Mouse (Mus musculus) liver, embryonic 12.5 days (tissue): Measurements from ENCODE around the gene Rasl10a. TPM values are rescaled to one million over a fixed set of nuclear protein-coding genes. Genes with fewer than 3 reads are reported as not detected.
"Not testable (repeated sequence)": the region's sequence is repeated elsewhere in the genome, so short reads cannot be mapped to it uniquely, and the experiment has no call there.

Experiments used
- ATAC-seq: fragments of 200-750 bp; cut with Nextera tagmentation; 2 replicates; pipeline ENCODE4 v1.8.0; 2017; ENCODE audit warnings: moderate number of reproducible peaks, mild to moderate bottlenecking, moderate library complexity
- H3K27ac ChIP-seq: fragments of 300-500 bp; sonication (generic); 2 replicates; pipeline ENCODE4 v1.5.1; 2016; ENCODE audit warnings: mild to moderate bottlenecking
- H3K27me3 ChIP-seq: fragments of 300-500 bp; sonication (generic); replicated peaks from 2 replicates; pipeline ENCODE4 v1.6.1; 2016; ENCODE audit warnings: mild to moderate bottlenecking, moderate library complexity
- H3K36me3 ChIP-seq: fragments of 300-500 bp; sonication (generic); 2 replicates; pipeline ENCODE4 v1.6.1; 2016; ENCODE audit warnings: mild to moderate bottlenecking, moderate library complexity
- H3K4me1 ChIP-seq: fragments of 300-500 bp; sonication (generic); 2 replicates; pipeline ENCODE4 v1.6.1; 2016
- H3K4me2 ChIP-seq: fragments of 300-500 bp; sonication (generic); 2 replicates; pipeline ENCODE4 v1.6.1; 2016; ENCODE audit warnings: mild to moderate bottlenecking, moderate library complexity
- H3K4me3 ChIP-seq: fragments of 300-500 bp; sonication (generic); 2 replicates; pipeline ENCODE4 v1.5.1; 2016; ENCODE audit warnings: mild to moderate bottlenecking, moderate library complexity
- H3K9ac ChIP-seq: fragments of 300-500 bp; sonication (generic); 2 replicates; pipeline ENCODE4 v1.6.1; 2016; ENCODE audit warnings: mild to moderate bottlenecking, moderate library complexity
- H3K9me3 ChIP-seq: fragments of 300-500 bp; sonication (generic); replicated peaks from 2 replicates; pipeline ENCODE4 v1.6.1; 2016; ENCODE audit warnings: mild to moderate bottlenecking, moderate library complexity
- WGBS: fragments of 180-500 bp; shearing (Covaris S2); methylation state at CpG from one replicate; pipeline ENCODE4 v1.1.7; 2016; ENCODE audit not compliant: insufficient replicate concordance; 5-methylcytosine and 5-hydroxymethylcytosine counted together
- polyA plus RNA-seq: library from polyadenylated mRNA; unstranded; fragments of >200 nt; fragmentation: Nextera tagmentation; extraction: Ambion mirVana; gene quantifications from 2 replicates; pipeline ENCODE4 v1.2.1, GENCODE M21; 2016

The Rasl10a gene
- polyA plus RNA-seq, 1 experiment from 2014 or later = 1.1 TPM

GRCm38 (mm10) chr11:5063561-5064281 lies 5.8 kb downstream of the Rasl10a start:
- Histone ChIP-seq H3K4me1 (peaks cover 65% of the 10 kb centered on the region), H3K27me3 (peaks cover 62% of the 10 kb centered on the region), H3K27ac (no peak overlapping the region), H3K9me3 (no peaks in the 10 kb centered on the region), H3K4me2 (peak overlapping the region; percentile 100), H3K36me3 (peaks cover 20% of the 10 kb centered on the region), H3K9ac (peak overlapping the region; percentile 76), H3K4me3 (peak overlapping the region; percentile 75)
- no peak for ATAC-seq
- 65% methylated on average over 31 of the region's 31 CpGs for WGBS

DNA sequence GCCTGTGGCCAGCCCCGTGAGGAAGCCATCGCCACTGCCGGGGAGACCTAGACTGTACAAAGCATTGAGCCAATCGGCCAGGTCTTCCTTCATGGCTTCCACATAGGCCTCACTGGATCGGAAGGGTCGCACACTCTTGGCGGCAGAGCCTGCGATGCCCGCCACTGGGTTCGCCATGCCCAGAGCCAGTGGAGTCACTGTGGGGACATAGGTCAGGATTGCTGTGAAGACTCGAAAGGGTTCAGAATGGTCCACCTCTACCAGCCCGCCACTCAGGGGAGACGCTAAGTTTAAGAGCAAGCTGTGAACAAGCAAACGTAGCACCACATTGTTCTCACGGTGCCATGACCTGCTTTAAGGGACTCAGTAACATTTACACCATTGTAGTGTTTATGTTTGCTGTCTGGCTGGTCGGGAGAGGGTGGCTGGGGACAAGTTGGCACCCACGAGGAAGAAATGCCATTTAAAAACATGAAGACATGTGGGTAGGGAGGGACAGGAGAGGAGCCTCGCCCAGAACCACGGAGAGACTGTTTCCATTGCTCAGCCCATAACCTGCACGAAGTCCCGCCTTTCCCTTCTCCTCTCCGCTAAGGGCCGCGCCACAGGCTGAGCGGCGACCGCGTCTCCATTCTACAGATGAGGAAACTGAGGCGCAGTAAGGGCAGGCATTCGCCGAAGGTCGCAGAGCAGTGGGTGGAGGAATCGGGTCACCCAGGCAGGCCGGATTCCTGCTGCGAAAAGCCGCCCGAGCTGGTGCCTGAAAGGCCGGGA lies 6.5 kb downstream of the Rasl10a start:
- peak overlapping the region; percentile 75 for H3K4me3 ChIP-seq
- peak overlapping the region; percentile 43; the same call in 1 of the 2 replicates for H3K27ac ChIP-seq
- peaks cover 54% of the 10 kb centered on the region for H3K27me3 ChIP-seq
- H3K9ac ChIP-seq = peak overlapping the region; percentile 76
- peaks cover 72% of the 10 kb centered on the region for H3K4me1 ChIP-seq
- H3K36me3 ChIP-seq = peaks cover 27% of the 10 kb centered on the region
- H3K9me3 ChIP-seq = no peaks in the 10 kb centered on the region
- WGBS = 23% methylated on average over 37 of the region's 38 CpGs
- ATAC-seq = peak; percentile 18
- peak overlapping the region; percentile 100 for H3K4me2 ChIP-seq

- H3K36me3 ChIP-seq = peaks cover 34% of the 10 kb centered on the region
- H3K4me1 ChIP-seq = peaks cover 72% of the 10 kb centered on the region
- H3K4me3 ChIP-seq = peak within 1 kb of the TSS; percentile 75
- peak within 1 kb of the TSS; percentile 100 for H3K4me2 ChIP-seq
- H3K27ac ChIP-seq = peak within 1 kb of the TSS; percentile 43
- H3K9ac ChIP-seq = peak within 1 kb of the TSS; percentile 76
- no peaks in the 10 kb centered on the region for H3K9me3 ChIP-seq
- peaks cover 46% of the 10 kb centered on the region for H3K27me3 ChIP-seq
- under 1% methylated on average over 50 of the region's 50 CpGs for WGBS
- peak; percentile 84 for ATAC-seq
Observed at GRCm38 (mm10) chr11:5065056-5065821, 7.3 kb downstream of the Rasl10a start, which contains the start of gene Gas2l1. Gene Gas2l1, minus strand, starts transcription at chr11:5065327.

- no peak for ATAC-seq
Observed at GRCm38 (mm10) chr11:5067063-5067462, 9.1 kb downstream of the Rasl10a start.

GRCm38 (mm10) chr11:5068126-5068971 lies 10.4 kb downstream of the Rasl10a start:
- no peak for ATAC-seq
- no peaks in the 10 kb centered on the region for H3K9me3 ChIP-seq
- WGBS = 62% methylated on average over 9 of the region's 9 CpGs
- H3K4me2 ChIP-seq = no peak overlapping the region
- H3K9ac ChIP-seq = no peak overlapping the region
- peaks cover 55% of the 10 kb centered on the region for H3K36me3 ChIP-seq
- H3K27ac ChIP-seq = peak overlapping the region; percentile 65
- peaks cover 15% of the 10 kb centered on the region for H3K27me3 ChIP-seq
- no peak overlapping the region for H3K4me3 ChIP-seq
- H3K4me1 ChIP-seq = peaks cover 50% of the 10 kb centered on the region

More at GRCm38 (mm10) chr11:5067063-5067462, 9.1 kb downstream of the Rasl10a start:
- no peak overlapping the region for H3K27ac ChIP-seq
- no peaks in the 10 kb centered on the region for H3K9me3 ChIP-seq
- H3K4me1 ChIP-seq = peaks cover 60% of the 10 kb centered on the region
- H3K36me3 ChIP-seq = peaks cover 45% of the 10 kb centered on the region
- no peak overlapping the region for H3K4me3 ChIP-seq
- no peak overlapping the region for H3K4me2 ChIP-seq
- H3K27me3 ChIP-seq = peaks cover 28% of the 10 kb centered on the region
- H3K9ac ChIP-seq = no peak overlapping the region

- Histone ChIP-seq H3K4me1 (no peaks in the 10 kb centered on the region), H3K9ac (no peak overlapping the region), H3K27me3 (no peaks in the 10 kb centered on the region), H3K4me3 (no peak overlapping the region), H3K36me3 (peaks cover 90% of the 10 kb centered on the region), H3K27ac (no peak overlapping the region), H3K9me3 (no peaks in the 10 kb centered on the region), H3K4me2 (no peak overlapping the region)
- ATAC-seq = no peak
- WGBS = 67% methylated on average over 4 of the region's 4 CpGs
Observed at GRCm38 (mm10) chr11:5074882-5075281, 17.0 kb downstream of the Rasl10a start.

DNA sequence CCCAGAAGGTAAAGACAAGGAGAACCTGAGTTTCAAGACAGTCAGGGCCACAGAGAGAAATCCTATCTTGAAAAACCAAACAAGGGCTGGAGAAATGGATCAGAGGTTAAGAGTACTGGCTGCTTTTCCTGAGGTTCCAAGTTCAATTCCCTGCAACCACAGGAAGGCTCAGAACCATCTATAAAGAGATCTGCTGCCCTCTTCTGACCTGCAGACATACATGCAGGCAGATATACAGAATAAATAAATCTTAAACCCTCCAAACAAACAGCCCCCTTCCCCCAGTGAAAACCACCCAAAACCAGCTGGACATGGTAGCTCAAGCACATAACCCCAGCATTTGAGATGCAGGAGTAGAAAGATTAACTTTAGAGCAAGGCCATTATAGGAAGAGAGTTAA lies 17.8 kb downstream of the Rasl10a start:
- peaks cover 90% of the 10 kb centered on the region for H3K36me3 ChIP-seq
- H3K27ac ChIP-seq = no peak overlapping the region
- no peak overlapping the region for H3K9ac ChIP-seq
- H3K4me2 ChIP-seq = no peak overlapping the region
- H3K9me3 ChIP-seq = no peaks in the 10 kb centered on the region
- no peaks in the 10 kb centered on the region for H3K27me3 ChIP-seq
- no peaks in the 10 kb centered on the region for H3K4me1 ChIP-seq
- no peak overlapping the region for H3K4me3 ChIP-seq
- no peak for ATAC-seq

- not testable (repeated sequence) for H3K9ac ChIP-seq, H3K4me3 ChIP-seq, H3K4me1 ChIP-seq, H3K9me3 ChIP-seq, H3K27me3 ChIP-seq, H3K27ac ChIP-seq, ATAC-seq, H3K4me2 ChIP-seq
- peaks cover 87% of the 10 kb centered on the region for H3K36me3 ChIP-seq
- 86% methylated on average over 4 of the region's 5 CpGs for WGBS
Observed at GRCm38 (mm10) chr11:5076843-5077242, 18.9 kb downstream of the Rasl10a start.

DNA sequence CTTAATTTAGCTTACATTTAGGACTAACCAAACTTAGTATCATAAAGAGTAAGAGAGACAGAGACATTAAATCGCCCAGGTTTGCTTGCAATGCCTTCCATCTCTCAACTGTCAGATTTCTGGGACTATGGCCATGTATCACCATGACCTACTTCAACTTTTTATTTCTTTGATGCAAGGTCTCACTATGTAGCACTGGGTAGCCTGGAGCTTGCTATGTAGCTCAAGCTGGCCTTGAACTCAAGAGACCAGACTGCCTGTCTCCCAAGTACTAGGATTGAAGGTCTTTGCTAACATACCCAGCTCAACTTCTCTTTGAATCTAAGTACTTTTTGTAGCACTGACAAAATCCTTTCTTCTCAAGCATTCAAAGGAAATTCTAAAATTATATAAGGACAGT lies 31.2 kb downstream of the Rasl10a start:
- H3K27me3 ChIP-seq = no peaks in the 10 kb centered on the region
- H3K4me3 ChIP-seq = no peak overlapping the region
- H3K4me2 ChIP-seq = no peak overlapping the region
- no peak overlapping the region for H3K9ac ChIP-seq
- no peak overlapping the region for H3K27ac ChIP-seq
- peaks cover 97% of the 10 kb centered on the region for H3K36me3 ChIP-seq
- no peaks in the 10 kb centered on the region for H3K9me3 ChIP-seq
- ATAC-seq = no peak
- H3K4me1 ChIP-seq = peaks cover 3% of the 10 kb centered on the region; the same call in 1 of the 2 replicates
- 95% methylated on average over 1 of the region's 1 CpGs for WGBS

DNA sequence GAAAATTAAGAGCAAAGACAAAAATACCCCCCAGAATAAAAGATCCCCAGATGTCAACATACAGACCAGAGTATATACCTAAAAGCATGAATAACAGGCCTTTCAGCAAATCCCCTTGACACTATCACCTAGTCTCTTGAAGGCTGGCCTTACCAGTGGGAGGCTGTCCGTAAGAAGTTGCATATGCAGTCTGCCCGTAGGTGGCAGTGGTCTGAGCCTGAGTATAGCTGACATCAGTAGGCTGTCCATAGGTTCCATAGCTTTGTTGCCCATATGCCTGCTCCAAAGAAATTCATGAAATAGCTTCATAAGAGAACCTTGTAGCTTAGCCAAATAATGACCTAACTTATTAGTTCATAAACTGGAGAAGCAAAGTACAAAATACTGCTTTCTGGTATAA lies 33.8 kb downstream of the Rasl10a start:
- no peaks in the 10 kb centered on the region for H3K9me3 ChIP-seq
- no peaks in the 10 kb centered on the region for H3K27me3 ChIP-seq
- H3K9ac ChIP-seq = no peak overlapping the region
- H3K4me3 ChIP-seq = no peak overlapping the region
- WGBS = 73% methylated on average over 2 of the region's 2 CpGs
- H3K4me2 ChIP-seq = no peak overlapping the region
- no peak overlapping the region for H3K27ac ChIP-seq
- peaks cover 22% of the 10 kb centered on the region for H3K4me1 ChIP-seq
- peaks cover 88% of the 10 kb centered on the region for H3K36me3 ChIP-seq
- ATAC-seq = no peak

DNA sequence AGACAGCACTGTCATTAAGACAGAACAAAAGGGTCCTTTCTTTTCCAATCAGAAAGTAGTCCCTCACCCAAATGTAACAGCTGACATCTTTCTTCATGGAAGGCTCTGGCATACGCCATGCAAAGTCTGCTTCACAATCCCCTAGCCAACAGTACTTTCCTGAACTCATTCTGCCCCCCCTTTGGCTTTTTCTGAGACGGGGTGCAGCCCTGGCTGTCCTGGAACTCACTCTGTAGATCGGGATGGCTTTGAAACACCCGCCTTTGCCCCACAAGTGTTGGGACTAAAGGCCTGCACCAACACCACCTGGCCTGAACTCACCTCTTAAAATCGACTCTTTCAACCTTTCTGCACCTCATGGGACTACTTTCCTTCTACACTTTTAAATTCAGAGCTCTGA lies 37.9 kb downstream of the Rasl10a start:
- Histone ChIP-seq H3K4me1 (peaks cover 41% of the 10 kb centered on the region), H3K4me2 (peak overlapping the region; percentile 81), H3K27ac (peak overlapping the region; percentile 48; the same call in 1 of the 2 replicates), H3K9ac (no peak overlapping the region; the same call in 1 of the 2 replicates), H3K4me3 (0 out of 2 replicates have a peak overlapping the region, but pooled peaks have one; percentile 100), H3K9me3 (no peaks in the 10 kb centered on the region), H3K36me3 (peaks cover 52% of the 10 kb centered on the region), H3K27me3 (no peaks in the 10 kb centered on the region)
- ATAC-seq = no peak
- WGBS = 77% methylated on average over 5 of the region's 5 CpGs
